Mouse (Mus musculus) midbrain, embryonic 10.5 days (tissue): ENCODE results near the gene Plscr3. TPM values are rescaled to one million over a fixed set of nuclear protein-coding genes. Genes with fewer than 3 reads are reported as not detected.

Source experiments
- DNase-seq: peaks from one replicate; pipeline ENCODE4 v3.0.0-alpha.2; 2017; ENCODE audit warnings: low spot score
- H3K27ac ChIP-seq: fragments of 300-500 bp; sonication (generic); replicated peaks from 2 replicates; pipeline ENCODE4 v1.5.1; 2016; ENCODE audit warnings: mild to moderate bottlenecking
- H3K27me3 ChIP-seq: fragments of 300-500 bp; sonication (generic); 2 replicates; pipeline ENCODE4 v1.6.1; 2016; ENCODE audit warnings: low read depth, mild to moderate bottlenecking; ENCODE audit not compliant: poor library complexity, severe bottlenecking
- H3K36me3 ChIP-seq: fragments of 300-500 bp; sonication (generic); 2 replicates; pipeline ENCODE4 v1.6.1; 2016; ENCODE audit warnings: mild to moderate bottlenecking, moderate library complexity
- H3K4me1 ChIP-seq: fragments of 300-500 bp; sonication (generic); 2 replicates; pipeline ENCODE4 v1.6.1; 2016
- H3K4me3 ChIP-seq: fragments of 300-500 bp; sonication (generic); 2 replicates; pipeline ENCODE4 v1.5.1; 2016; ENCODE audit warnings: mild to moderate bottlenecking, moderate library complexity
- H3K9me3 ChIP-seq: fragments of 300-500 bp; sonication (generic); replicated peaks from 2 replicates; pipeline ENCODE4 v1.6.1; 2016; ENCODE audit warnings: mild to moderate bottlenecking
- WGBS: fragments of 180-500 bp; shearing (Covaris S2); methylation state at CpG from one replicate; pipeline ENCODE4 v1.1.7; 2016; 5-methylcytosine and 5-hydroxymethylcytosine counted together
- polyA plus RNA-seq: library from polyadenylated mRNA; unstranded; fragments of >200 nt; fragmentation: Nextera tagmentation; extraction: Ambion mirVana; gene quantifications from 2 replicates; pipeline ENCODE4 v1.2.1, GENCODE M21; 2016

The Plscr3 gene
- polyA plus RNA-seq, 1 experiment from 2014 or later, result 70.4 TPM

DNA sequence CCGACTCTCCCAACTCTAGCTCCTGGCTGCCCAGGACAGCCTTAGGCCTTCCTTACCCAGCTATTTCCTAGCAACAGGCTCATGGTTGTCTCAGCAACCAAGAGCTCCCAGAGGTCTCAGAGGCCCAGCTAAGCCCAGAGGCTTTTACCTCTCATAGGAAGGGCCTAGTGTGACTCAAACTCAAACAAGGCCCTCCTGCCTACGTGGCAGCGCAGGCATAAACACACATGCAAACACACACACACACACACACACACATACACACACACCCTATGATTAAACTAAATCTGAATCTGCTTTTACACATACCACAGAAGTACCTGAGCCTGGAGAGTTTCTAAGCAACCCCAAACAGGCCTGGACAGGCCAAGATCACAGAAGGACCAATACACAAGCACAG is 32.2 kb downstream of the Plscr3 start:
- no peak for DNase-seq
- H3K9me3 ChIP-seq, result no peaks in the 10 kb centered on the region
- H3K27me3 ChIP-seq, result peaks cover 19% of the 10 kb centered on the region
- H3K27ac ChIP-seq, result no peak overlapping the region
- WGBS, result 83% methylated on average over 3 of the region's 3 CpGs
- H3K4me1 ChIP-seq, result peaks cover 62% of the 10 kb centered on the region
- no peaks in the 10 kb centered on the region for H3K36me3 ChIP-seq
- H3K4me3 ChIP-seq, result no peak overlapping the region

DNA sequence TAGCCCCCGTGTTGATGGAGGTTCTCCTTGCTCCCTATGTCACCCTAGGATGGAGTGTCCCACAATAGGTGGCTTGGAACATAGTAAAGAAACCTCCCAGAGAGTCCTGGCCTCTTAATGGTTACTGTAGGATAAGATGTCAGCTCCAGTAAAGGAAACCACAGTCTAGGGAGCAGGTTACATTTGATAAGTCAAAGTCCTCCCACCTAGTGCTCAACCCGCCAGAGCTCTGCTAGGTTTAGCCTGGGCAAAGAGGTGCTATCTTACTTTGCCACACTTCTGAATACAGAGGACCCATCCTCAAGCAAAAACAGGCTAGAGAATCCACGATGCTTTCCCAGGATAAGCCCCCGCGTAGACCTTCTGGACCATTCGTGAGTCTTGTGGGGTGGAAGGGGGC is 32.8 kb downstream of the Plscr3 start:
- WGBS, result 85% methylated on average over 6 of the region's 6 CpGs
- H3K36me3 ChIP-seq, result no peaks in the 10 kb centered on the region
- DNase-seq, result no peak
- H3K4me1 ChIP-seq, result peaks cover 62% of the 10 kb centered on the region
- H3K4me3 ChIP-seq, result peak overlapping the region; percentile 60
- H3K27me3 ChIP-seq, result peaks cover 19% of the 10 kb centered on the region
- no peaks in the 10 kb centered on the region for H3K9me3 ChIP-seq
- H3K27ac ChIP-seq, result peak overlapping the region; percentile 64; the same call in 1 of the 2 replicates

DNA sequence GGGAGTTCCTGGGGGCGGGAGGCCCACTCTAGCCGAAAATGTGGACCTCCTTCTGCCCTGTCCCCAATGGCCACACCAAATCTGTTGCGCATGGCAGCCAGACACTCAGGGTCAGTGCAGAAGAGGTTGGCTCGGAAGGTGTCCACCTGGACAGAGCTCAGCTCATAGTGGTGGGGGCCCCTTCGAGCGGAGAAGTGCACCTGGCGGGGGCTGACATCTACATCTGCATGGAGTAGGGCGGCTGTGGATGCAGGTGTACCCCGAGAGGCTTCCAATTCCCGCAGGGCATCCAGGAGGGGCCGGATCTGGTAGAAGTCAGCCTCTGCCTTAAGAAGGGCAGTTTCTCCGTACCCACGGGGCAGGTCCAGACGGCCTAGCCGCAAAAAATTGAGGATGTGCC is 33.5 kb downstream of the Plscr3 start:
- Histone ChIP-seq H3K9me3 (no peaks in the 10 kb centered on the region), H3K27me3 (peaks cover 19% of the 10 kb centered on the region), H3K27ac (peak overlapping the region; percentile 85), H3K36me3 (no peaks in the 10 kb centered on the region), H3K4me1 (peaks cover 64% of the 10 kb centered on the region), H3K4me3 (peak overlapping the region; percentile 60)
- DNase-seq, result no peak
- WGBS, result 55% methylated on average over 15 of the region's 15 CpGs

DNA sequence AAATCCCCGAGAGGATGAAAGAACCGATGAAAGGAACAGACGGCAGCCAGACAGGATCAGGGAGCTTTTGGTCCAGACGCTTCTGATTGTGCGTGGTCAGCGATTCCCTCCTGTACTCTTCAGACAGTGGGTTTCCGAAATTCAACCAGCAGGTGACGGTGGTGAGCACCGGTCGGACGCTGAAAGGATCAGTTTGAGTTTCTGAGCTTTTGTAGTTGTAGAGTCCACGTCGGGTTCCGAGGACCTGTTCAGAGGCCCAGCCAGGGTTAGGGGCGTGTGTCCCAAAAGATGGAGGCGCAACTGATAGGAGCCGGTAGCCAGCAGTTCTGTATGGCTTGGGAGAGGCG is 34.3 kb downstream of the Plscr3 start:
- Histone ChIP-seq H3K27me3 (peaks cover 19% of the 10 kb centered on the region), H3K4me3 (peak overlapping the region; percentile 60), H3K36me3 (no peaks in the 10 kb centered on the region), H3K27ac (peak overlapping the region; percentile 85), H3K9me3 (no peaks in the 10 kb centered on the region), H3K4me1 (peaks cover 64% of the 10 kb centered on the region)
- DNase-seq, result no peak
- under 1% methylated on average over 18 of the region's 18 CpGs for WGBS

DNA sequence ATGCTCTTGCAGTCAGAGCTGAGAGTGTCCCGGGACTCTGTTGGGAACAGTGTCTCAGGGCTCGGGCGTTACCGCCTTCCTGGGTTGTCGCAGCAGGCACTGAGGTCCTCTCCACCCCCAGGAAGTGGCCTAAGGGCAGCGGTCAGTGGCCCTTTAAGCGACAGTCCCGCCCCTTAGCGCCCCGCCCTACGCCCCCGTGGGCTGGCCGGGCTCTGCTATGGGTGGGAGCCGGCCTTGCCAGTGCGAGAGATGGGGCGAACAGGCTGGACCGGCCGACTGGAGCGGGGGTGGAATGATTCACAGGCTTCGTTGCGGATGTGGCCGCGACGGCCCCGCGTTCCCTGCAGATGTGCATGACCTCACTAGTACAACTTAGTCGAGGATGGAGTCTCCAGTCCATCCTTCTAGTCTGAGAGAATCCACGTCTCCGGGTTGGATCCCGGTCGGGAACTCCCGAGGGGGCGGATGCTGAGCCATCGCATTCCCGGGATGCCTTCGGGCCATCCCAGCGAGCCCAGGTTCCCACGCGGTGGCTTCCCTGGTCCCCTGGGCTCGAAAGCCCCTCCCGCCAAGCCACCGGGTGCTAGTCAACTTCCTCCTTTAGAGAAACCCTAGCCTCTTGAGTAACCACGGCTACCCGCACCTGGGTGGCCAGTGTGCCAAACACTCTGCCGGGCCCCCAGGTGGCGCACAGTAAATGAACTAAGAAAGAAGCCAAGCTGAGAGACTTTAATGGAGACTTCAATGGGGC is 34.9 kb downstream of the Plscr3 start, which contains the start of gene Kctd11:
Kctd11 (minus strand) TSS at position 554 of the 751 bp plus-strand sequence.
- peaks cover 62% of the 10 kb centered on the region for H3K4me1 ChIP-seq
- WGBS, result under 1% methylated on average over 46 of the region's 46 CpGs
- H3K36me3 ChIP-seq, result no peaks in the 10 kb centered on the region
- H3K4me3 ChIP-seq, result peak within 1 kb of the TSS; percentile 60
- H3K9me3 ChIP-seq, result no peaks in the 10 kb centered on the region
- peak; percentile 87 for DNase-seq
- peak within 1 kb of the TSS; percentile 85 for H3K27ac ChIP-seq
- peaks cover 19% of the 10 kb centered on the region for H3K27me3 ChIP-seq

DNA sequence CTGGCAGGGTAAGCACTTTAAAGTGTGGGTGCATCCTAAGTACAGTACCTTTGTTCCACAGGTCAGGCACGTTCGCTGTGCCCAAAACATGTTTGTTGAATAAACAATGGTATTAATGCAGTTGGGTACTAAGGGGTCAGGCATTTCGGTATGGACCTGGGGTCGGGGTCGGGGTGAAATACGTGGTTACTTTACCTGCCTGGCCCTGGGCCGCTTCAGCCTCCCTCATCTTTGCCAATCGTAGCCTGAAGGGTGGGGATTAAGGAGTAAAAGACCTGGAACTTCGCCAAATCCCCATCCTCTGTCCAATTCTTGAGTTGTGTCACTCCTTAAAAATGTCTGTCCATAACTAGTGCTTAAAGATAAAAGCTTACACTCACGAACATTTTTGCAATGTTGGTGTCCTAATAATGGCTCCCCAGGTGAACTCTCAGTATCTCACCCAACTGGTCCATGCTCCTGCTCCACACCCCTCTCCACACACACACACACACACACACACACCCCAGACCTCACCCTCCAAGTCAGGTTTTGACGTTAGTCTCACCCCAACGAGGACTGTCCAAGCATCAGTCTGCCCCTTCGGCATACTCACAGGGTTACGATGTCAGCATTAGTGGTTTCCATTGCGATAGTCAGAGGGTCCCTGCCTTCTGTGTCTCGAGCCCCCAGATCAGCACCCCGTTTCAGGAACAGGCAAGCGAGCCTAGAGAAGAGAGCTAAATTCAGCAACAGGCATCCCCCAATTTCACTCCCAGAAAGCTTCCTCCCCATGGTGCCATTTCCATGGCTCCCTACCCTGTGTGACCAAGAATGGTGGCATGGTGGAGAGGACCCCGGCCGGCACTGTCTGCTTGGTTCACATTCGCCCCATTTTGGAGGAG is 35.9 kb downstream of the Plscr3 start:
- 60% methylated on average over 21 of the region's 21 CpGs for WGBS
- Histone ChIP-seq H3K4me3 (peak overlapping the region; percentile 60), H3K4me1 (peaks cover 53% of the 10 kb centered on the region), H3K27me3 (peaks cover 19% of the 10 kb centered on the region), H3K9me3 (no peaks in the 10 kb centered on the region), H3K27ac (peak overlapping the region; percentile 85), H3K36me3 (no peaks in the 10 kb centered on the region)
- no peak for DNase-seq

DNA sequence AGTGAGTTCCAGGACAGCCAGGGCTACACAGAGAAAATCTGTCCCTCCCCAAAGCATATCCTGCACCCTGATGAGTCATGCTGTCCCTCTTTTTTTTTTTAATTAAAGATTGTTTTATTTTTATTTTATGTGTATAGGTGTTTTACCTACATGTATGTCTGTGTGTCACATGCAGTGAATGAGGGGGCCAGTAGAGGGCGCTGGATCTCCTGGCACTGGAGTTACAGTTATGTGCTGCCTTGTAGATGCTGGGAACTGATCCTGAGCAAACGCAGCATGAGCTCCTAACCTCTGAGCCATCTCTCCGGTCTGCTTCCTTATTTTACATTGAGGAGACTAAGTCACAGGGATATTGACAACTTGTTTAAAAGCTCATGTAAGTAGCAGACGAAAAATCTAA is 36.9 kb downstream of the Plscr3 start:
- no peak for DNase-seq
- Histone ChIP-seq H3K4me3 (no peak overlapping the region), H3K9me3 (no peaks in the 10 kb centered on the region), H3K4me1 (peaks cover 43% of the 10 kb centered on the region), H3K27ac (no peak overlapping the region), H3K36me3 (no peaks in the 10 kb centered on the region), H3K27me3 (peaks cover 19% of the 10 kb centered on the region)
- WGBS, result 63% methylated on average over 4 of the region's 4 CpGs

DNA sequence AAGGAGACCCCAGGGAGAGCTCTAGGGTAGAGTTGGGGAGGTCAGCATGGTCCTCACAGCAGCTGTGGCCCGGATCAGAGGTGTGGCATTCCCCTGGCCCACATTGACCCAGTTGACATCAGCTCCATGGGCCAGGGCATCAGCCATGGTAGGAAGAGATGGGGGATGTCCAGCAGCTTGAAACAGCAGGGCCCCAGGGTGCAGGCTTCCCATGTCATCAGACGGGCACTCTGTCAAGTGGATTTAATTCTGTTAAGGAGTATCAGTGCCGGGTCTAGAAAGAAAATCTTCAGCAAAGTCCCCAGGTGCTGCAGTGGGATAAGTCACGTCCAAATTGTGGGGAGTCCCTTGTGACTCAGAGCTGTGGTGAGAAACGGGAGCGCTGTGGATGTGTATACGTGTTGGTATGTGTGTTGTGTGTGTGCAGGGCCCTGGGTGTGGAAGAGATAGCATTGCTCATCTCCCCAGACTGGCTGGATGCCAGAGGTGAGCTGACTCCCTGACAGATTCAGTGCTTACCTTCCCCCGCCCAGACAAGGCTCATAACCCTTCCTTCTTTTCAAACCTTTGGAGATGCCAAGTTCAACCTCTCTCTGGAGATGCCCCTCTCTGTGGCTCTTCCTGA is 37.5 kb downstream of the Plscr3 start:
- WGBS, result 91% methylated on average over 8 of the region's 8 CpGs
- no peak overlapping the region for H3K27ac ChIP-seq
- no peaks in the 10 kb centered on the region for H3K36me3 ChIP-seq
- peaks cover 37% of the 10 kb centered on the region for H3K4me1 ChIP-seq
- H3K4me3 ChIP-seq, result no peak overlapping the region
- peaks cover 19% of the 10 kb centered on the region for H3K27me3 ChIP-seq
- H3K9me3 ChIP-seq, result no peaks in the 10 kb centered on the region
- no peak for DNase-seq

DNA sequence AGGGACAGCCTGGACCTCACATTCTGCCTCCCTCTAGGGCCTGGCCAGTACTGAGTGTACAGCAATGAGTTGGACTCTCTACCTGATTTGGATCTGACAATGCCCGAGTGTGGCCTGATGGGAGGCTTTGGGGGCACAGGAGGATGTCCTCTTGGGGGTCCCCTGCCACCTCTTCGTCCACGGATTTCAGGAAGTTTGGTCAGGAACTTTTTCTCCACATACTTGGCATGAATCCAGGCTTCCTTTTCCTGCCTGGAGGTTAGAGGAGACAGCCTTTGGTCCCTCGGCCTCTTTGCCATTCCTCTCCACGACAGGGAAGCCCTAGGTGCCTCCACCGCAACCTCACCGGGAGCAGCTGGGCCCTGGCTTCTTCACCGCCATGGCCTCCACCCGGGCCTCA is 38.1 kb downstream of the Plscr3 start:
- WGBS, result 80% methylated on average over 9 of the region's 9 CpGs
- Histone ChIP-seq H3K27me3 (peaks cover 16% of the 10 kb centered on the region), H3K4me1 (peaks cover 31% of the 10 kb centered on the region), H3K4me3 (no peak overlapping the region), H3K27ac (0 out of 2 replicates have a peak overlapping the region, but pooled peaks have one; percentile 17), H3K36me3 (no peaks in the 10 kb centered on the region), H3K9me3 (no peaks in the 10 kb centered on the region)
- no peak for DNase-seq

DNA sequence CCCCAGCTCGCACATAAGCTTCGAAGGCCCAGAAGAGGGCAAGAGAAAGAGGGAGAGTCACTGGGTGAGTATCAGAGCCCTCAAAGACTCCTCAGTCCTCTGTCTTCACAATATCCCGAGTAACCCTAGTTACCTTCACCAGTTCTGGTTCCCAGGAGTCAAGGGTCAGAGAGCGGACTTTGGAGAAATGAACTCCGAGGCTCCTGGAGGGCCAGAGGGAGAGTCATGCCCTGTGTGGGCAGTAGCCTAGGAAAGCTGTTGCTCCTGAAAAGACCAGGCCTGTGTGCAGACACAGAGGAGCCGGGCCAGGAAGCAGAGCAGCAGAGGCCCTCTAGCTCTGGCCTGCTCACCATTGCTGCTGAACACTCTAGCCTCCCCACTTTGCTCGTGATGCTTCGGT is 38.5 kb downstream of the Plscr3 start:
- 0 out of 2 replicates have a peak overlapping the region, but pooled peaks have one; percentile 17 for H3K27ac ChIP-seq
- H3K27me3 ChIP-seq, result peaks cover 12% of the 10 kb centered on the region
- no peak overlapping the region for H3K4me3 ChIP-seq
- no peaks in the 10 kb centered on the region for H3K36me3 ChIP-seq
- 88% methylated on average over 8 of the region's 8 CpGs for WGBS
- peaks cover 27% of the 10 kb centered on the region for H3K4me1 ChIP-seq
- H3K9me3 ChIP-seq, result no peaks in the 10 kb centered on the region
- DNase-seq, result no peak

DNA sequence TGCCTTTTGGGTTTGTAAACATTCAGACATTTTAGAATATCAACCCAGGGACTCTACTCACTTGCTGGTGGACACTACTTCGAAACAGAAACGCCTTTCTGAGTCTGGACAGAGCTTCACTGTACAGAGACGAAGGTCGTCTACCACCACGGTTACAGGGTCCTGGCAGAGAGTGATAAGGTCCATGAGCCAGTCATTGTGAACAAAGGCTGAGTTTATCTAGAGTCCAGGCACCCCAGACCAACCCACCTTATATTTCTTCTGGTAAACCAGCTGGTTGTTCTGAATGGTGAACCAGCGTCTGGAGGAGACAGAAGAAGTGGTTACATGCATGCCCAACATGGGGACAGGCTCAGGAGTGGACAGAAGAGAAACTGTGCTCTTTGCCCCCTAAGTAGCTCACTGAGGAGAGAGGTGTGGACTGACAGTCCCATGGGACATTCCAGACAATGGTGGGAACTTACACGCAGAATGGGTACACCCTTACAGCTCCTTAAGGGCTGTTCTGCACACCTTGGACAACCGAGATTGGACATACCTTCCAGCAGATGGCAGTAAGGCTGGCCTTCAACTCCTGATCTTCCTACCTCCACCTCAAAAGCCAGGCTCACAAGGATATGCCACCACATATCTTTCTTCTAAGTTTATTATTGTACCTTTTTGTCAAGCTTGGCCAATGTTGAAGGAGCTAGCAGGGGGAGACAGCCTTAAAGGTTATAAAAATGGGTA is 40.9 kb downstream of the Plscr3 start:
- Histone ChIP-seq H3K4me1 (peaks cover 3% of the 10 kb centered on the region), H3K27ac (no peak overlapping the region)
- 76% methylated on average over 8 of the region's 8 CpGs for WGBS

DNA sequence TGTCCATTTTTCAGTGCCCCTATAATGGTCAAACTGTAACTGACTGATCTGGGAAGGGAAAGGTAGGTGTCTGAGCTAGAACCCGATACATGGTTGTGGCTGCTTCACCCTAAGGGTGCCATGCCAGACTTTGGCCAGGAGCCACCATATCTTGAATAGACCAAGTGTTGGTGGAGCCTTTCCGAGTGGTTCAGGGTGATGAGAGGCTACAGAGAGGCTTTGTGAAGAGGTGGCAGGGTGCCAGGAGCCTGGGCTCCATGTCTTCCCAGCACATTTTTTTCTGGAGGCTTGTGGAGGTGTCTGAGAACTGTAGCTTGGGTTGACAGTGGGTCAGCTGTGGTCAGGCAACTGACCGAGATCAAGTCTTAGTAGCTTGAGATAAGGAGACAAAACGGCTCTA is 45.3 kb downstream of the Plscr3 start:
- Histone ChIP-seq H3K9me3 (no peaks in the 10 kb centered on the region), H3K4me1 (no peaks in the 10 kb centered on the region), H3K36me3 (no peaks in the 10 kb centered on the region), H3K4me3 (no peak overlapping the region), H3K27ac (no peak overlapping the region), H3K27me3 (no peaks in the 10 kb centered on the region)
- DNase-seq, result no peak
- 86% methylated on average over 4 of the region's 4 CpGs for WGBS

More for the DNA sequence above, 40.9 kb downstream of the Plscr3 start:
- Histone ChIP-seq H3K36me3 (no peaks in the 10 kb centered on the region), H3K27me3 (peaks cover 5% of the 10 kb centered on the region), H3K4me3 (no peak overlapping the region), H3K9me3 (no peaks in the 10 kb centered on the region)
- no peak for DNase-seq
